Mouse (Mus musculus) olfactory bulb, adult 2 months (tissue): Measurements from ENCODE around the gene Cfap221. TPM values are rescaled to one million over a fixed set of nuclear protein-coding genes. Genes with fewer than 3 reads are reported as not detected.

Experiments used
- H3K27ac ChIP-seq: fragments of 200-500 bp; 2 replicates; pipeline ENCODE4 v1.5.1; 2012; ENCODE audit warnings: low read depth, low read length; ENCODE audit not compliant: insufficient read depth
- H3K4me1 ChIP-seq: fragments of 200-500 bp; 2 replicates; pipeline ENCODE4 v1.6.1; 2012; ENCODE audit warnings: low read length; ENCODE audit not compliant: control insufficient read depth, insufficient read depth
- H3K4me3 ChIP-seq: fragments of 200-500 bp; 2 replicates; pipeline ENCODE4 v1.5.1; 2012; ENCODE audit warnings: mild to moderate bottlenecking, low read depth, low read length, moderate library complexity; ENCODE audit not compliant: insufficient read depth
- CTCF ChIP-seq: fragments of 200-500 bp; IDR thresholded peaks from 2 replicates; pipeline ENCODE4 v1.5.1; 2012; ENCODE audit warnings: low read depth, mild to moderate bottlenecking, low read length, moderate library complexity; ENCODE audit not compliant: insufficient read depth
- POLR2A ChIP-seq: fragments of 200-500 bp; IDR thresholded peaks from 2 replicates; pipeline ENCODE4 v1.6.1; 2012; ENCODE audit warnings: mild to moderate bottlenecking, low read depth, low read length, moderate library complexity; ENCODE audit not compliant: insufficient read depth
- WGBS: fragments of 180-500 bp; shearing (Covaris S2); methylation state at CpG from one replicate; pipeline ENCODE4 v1.1.7; 2018; 5-methylcytosine and 5-hydroxymethylcytosine counted together
- polyA plus RNA-seq: library from polyadenylated mRNA; stranded (reverse); fragments of >200 nt; gene quantifications from 2 replicates; pipeline ENCODE4 v1.2.4, GENCODE M21; 2012; ENCODE audit warnings: low replicate concordance; ENCODE audit not compliant: missing spikeins, insufficient read depth, insufficient read length

Gene Cfap221
- polyA plus RNA-seq, 1 experiment: not detected

DNA sequence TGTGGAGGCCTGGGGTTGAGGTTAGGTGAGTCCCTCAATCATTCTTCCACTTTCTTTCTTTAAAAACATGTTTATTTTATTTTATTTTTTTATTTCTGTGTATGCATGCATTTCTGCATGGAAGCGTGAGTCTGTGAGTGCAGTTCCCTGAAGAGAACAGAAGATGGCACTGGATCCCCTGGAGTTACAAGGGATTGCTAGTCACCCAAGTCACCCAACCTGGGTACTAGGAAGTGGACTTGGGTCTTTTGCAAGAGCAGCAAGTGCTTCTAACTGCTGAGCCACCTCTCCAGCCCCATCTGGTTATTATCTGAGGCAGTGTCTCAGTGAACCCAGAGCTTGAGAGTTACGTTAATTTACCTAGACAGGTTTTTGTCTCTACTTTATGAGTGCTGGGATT is 19.2 kb upstream of the Cfap221 start:
- Histone ChIP-seq H3K4me1 (no peaks in the 10 kb centered on the region), H3K4me3 (no peak overlapping the region), H3K27ac (no peak overlapping the region)
- 92% methylated on average over 2 of the region's 2 CpGs for WGBS
- TF ChIP-seq POLR2A (no peak), CTCF (no peak)

DNA sequence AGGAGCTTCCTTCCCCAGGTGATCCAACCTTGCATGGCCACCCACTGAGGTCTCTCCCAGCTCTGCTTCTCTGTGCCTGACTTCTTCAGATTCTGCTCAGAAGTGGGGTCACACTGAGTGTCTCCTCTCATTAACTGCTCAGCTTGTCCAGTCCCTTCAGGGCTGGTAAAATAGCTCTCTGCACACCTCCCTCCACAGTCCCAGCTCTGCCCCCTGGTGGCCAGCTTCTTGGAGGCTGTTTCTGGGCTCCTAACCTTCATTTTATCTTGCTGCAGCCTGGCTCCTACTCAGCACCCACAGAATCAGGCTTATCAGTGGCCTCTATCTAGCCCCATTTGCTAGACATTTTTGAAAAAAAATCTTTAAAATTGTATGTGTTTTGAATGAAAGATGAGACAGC is 16.1 kb upstream of the Cfap221 start:
- Histone ChIP-seq H3K4me1 (peaks cover 2% of the 10 kb centered on the region; the same call in 1 of the 2 replicates), H3K27ac (no peak overlapping the region), H3K4me3 (no peak overlapping the region)
- TF ChIP-seq POLR2A (no peak), CTCF (peak; percentile 46; the same call in 1 of the 2 replicates)

DNA sequence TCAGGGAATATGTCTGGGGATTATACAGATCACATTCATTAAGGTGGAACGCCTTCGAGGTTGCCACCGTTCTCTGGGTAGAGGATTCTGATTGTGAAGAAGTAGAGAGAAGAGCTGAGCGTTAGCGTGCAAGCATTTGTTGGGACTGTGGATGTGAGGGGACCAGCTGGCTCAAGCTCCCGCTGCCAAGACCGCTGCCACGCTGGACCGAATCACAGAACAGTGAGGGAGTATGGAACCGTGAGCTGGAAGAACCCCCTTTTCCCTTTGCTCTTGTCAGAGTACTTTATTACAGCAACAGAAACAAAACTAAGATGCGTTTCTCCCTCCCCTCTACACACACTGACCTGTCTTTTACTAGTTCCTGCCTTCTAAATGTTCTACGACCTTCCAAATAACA is 15.6 kb upstream of the Cfap221 start:
- H3K27ac ChIP-seq: no peak overlapping the region
- WGBS: 86% methylated on average over 12 of the region's 12 CpGs
- TF ChIP-seq CTCF (no peak), POLR2A (no peak)
- H3K4me1 ChIP-seq: peaks cover 4% of the 10 kb centered on the region; the same call in 1 of the 2 replicates
- no peak overlapping the region for H3K4me3 ChIP-seq

DNA sequence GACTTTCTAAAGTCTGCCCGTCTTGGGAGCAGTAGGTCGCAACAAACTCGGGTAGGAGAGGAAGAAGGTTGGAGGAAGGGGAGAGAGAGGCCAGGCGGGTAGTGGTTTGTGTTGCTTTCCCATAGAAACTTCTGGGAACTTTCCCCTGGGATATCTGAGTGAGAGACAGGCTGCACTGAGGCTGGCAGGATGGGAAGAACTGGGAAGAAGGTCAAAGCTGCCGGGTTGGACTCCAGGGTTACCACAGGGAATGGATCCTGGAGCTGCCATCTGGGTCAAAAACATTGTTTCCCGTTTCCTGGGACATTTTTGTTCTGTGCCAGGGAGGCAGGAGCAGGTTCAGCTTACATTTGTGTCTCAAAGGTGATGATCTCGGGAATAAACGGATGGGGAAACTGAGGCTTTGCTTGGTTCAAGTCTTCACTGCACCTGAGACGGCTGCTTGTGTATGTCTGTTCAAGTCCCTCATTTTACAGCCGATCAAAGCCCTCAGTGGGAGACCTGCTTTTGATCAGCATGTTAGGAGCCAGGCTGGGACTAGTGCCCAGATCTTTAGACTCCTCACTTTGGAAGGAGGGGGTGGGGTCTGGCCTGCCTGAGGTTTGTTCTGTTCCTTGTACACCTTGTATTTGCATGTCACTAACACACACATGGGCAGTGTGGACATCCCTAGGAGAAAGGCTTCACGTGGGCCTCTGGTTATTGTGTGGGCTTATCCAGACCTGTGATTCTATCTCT is 11.0 kb upstream of the Cfap221 start:
- Histone ChIP-seq H3K27ac (no peak overlapping the region), H3K4me3 (no peak overlapping the region), H3K4me1 (peaks cover 14% of the 10 kb centered on the region)
- 40% methylated on average over 11 of the region's 11 CpGs for WGBS
- TF ChIP-seq CTCF: no peak
- TF ChIP-seq POLR2A: no peak

DNA sequence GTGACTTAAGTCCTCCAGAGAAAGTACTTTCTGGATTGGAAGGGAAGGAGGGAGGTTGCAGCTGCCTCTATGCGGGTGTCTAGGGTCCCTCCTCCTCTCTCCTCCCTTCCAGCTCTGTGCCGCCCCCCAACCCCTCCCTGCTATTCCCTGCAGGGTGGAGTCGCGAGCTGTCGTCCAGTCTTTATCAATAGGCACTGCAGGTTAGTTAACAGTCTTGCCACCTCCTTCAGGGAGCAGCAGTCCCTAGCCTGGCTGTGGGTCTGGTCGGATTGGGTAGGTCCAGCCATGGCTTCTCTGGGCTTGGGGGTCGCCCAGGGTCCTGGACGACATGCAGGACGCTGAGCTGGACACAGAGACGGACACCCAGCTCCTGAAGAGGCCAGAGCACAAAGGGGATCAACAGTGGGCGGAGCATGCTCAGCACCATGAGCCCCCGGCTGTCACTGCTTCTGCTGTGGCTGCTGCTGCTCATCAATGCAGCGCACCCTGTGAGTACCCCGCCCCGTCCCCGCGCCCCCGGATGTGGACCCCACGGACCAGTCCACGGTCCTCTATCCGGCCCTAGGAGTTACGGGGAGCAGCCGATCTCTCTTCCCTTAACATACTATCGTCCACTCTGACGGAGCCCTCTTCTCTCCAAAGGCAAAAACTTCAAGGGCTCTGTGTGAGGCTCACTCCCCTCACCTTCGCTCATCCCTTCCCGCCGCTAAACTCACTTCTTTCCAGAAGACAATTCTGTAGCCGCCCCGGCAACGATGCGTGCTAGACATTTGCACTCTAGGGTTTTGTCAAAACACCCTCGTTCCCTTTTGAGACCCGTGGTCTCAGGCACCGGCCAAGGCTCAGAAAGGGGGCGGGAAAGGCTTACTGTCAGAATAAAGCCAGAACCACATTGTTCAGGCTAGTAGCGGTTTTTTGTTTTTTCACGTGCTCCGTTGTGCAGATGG is 10.1 kb upstream of the Cfap221 start, which contains the start of gene Sctr:
TSS of gene Sctr (plus strand) at position 51 of the 947 bp plus-strand sequence.
- TF ChIP-seq POLR2A: no peak
- no peak for TF ChIP-seq CTCF
- WGBS: 3% methylated on average over 39 of the region's 39 CpGs
- Histone ChIP-seq H3K27ac (no peak within 1 kb of the TSS), H3K4me3 (peak within 1 kb of the TSS; percentile 4; the same call in 1 of the 2 replicates), H3K4me1 (peaks cover 14% of the 10 kb centered on the region)

DNA sequence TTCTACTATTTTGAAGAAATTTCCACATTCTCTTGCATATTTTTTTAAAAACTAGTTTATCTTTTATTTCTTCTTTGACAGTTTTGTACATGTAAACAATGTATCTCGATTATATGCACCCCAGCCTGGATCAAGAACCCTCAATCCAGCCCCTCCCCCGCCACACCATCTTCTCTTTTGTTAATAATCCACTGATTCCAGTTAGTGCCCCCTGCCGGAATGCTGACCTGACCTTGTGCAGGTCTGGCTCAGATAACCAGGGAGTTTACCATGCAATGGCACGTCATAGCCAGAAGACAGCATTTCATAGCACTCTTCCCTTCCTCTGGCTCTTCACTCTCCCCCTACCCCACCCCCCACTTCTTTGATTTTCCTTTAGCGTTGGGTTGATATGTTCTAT is 610 bp upstream of the Cfap221 start:
- no peak overlapping the region for H3K27ac ChIP-seq
- 44% methylated on average over 5 of the region's 5 CpGs for WGBS
- H3K4me3 ChIP-seq: no peak overlapping the region
- TF ChIP-seq POLR2A: no peak
- no peak for TF ChIP-seq CTCF
- peaks cover 6% of the 10 kb centered on the region for H3K4me1 ChIP-seq

DNA sequence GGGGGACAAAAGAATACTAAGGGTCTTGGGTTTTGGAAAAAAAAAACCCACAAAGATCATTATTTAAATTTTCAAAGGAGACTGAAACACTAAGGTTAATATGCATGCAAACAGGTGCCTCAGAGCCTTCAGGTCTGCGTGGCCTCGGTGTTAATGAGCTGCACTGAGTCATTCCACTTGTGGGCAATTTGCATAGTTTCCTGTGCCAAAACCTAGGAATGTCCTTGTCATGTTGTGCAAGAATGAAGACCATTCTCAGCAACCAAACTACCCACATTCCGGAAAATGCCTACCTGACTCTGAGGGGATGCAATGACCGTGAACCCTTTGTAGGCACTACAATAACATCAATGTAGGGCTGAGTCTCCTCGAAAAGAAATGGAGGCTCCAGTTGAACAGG is 10.5 kb downstream of the Cfap221 start:
- TF ChIP-seq CTCF (no peak), POLR2A (no peak)
- Histone ChIP-seq H3K27ac (no peak overlapping the region), H3K4me3 (no peak overlapping the region), H3K4me1 (no peaks in the 10 kb centered on the region)
- WGBS: 60% methylated on average over 5 of the region's 5 CpGs

DNA sequence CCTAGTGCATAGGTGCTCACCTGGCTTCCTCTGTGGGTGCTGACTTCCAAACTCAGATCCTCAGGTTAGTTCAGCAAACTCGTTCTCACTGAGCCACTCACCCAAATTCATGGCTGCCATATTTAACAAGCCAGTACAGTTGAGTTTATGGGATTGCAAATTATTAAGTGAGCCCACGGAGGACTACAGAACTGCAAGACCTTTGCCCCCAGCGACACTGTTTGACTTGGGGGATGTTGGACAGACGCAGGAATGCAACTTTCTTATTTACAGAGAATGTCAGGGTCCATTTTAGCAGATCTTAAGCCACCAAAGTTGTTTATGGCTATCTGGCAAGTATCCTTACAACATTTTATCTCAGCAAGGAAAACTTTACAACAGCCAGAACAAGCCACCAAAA is 21.9 kb downstream of the Cfap221 start:
- TF ChIP-seq CTCF (no peak), POLR2A (no peak)
- H3K4me1 ChIP-seq: no peaks in the 10 kb centered on the region
- no peak overlapping the region for H3K27ac ChIP-seq
- H3K4me3 ChIP-seq: no peak overlapping the region
- 91% methylated on average over 4 of the region's 4 CpGs for WGBS

DNA sequence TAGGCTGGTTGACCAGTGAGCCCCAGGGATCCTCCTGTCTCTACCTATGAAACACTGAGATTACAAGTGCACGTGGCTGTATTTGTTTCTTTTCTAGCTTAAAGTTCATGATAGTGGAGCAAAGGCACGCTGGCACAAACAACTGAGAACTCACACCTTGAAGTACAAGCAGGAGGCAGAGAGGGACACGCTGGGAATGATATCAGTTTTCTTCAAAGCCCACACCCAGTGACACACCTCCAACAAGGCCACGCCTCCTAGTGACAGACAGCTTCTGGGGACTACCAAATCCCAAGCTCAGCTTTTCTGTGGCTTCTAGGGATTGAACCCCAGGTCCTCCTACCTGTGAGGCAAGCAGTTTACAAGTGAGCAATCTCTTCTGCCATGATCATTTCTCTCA is 23.9 kb downstream of the Cfap221 start:
- no peak overlapping the region for H3K4me3 ChIP-seq
- no peaks in the 10 kb centered on the region for H3K4me1 ChIP-seq
- no peak overlapping the region for H3K27ac ChIP-seq
- TF ChIP-seq CTCF (no peak), POLR2A (no peak)
- WGBS: 59% methylated on average over 4 of the region's 4 CpGs
